Mouse (Mus musculus): ENCODE data around the gene Zdhhc11. TPM values are rescaled to one million over a fixed set of nuclear protein-coding genes. Genes with fewer than 3 reads are reported as not detected.

Gene Zdhhc11
- polyA plus RNA-seq, 1 experiment from 2014 or later: not detected

- no peak overlapping the region for H3K4me3 ChIP-seq (ENCODE audit: low read length)
- peaks cover 4% of the 10 kb centered on the region for H3K36me3 ChIP-seq (ENCODE audit: control insufficient read depth, insufficient read depth, low read length)
- H3K4me1 ChIP-seq (replicated peaks; ENCODE audit: control insufficient read depth, insufficient read depth, low read length): no peaks in the 10 kb centered on the region
- no peak overlapping the region for H3K9ac ChIP-seq (ENCODE audit: low read length)
- H3K27ac ChIP-seq (ENCODE audit: low read length): no peak overlapping the region
- H3K9me3 ChIP-seq (ENCODE audit: control insufficient read depth, low read length): no peaks in the 10 kb centered on the region
- H3K4me2 ChIP-seq (ENCODE audit: low read depth, low read length): no peak overlapping the region
- no peak for ATAC-seq (ENCODE audit: low read depth)
- 81% methylated on average over 2 of the region's 2 CpGs for WGBS
- no peaks in the 10 kb centered on the region for H3K27me3 ChIP-seq (ENCODE audit: control insufficient read depth, insufficient read depth, low read depth, low read length)
Measured at GRCm38 (mm10) chr13:74034756-74035155, 71.1 kb downstream of the Zdhhc11 start.

- Histone ChIP-seq H3K27me3 (ENCODE audit: control insufficient read depth, insufficient read depth, low read depth, low read length) (no peaks in the 10 kb centered on the region), H3K9ac (ENCODE audit: low read length) (no peak overlapping the region), H3K4me2 (ENCODE audit: low read depth, low read length) (no peak overlapping the region), H3K9me3 (ENCODE audit: control insufficient read depth, low read length) (no peaks in the 10 kb centered on the region), H3K4me3 (ENCODE audit: low read length) (no peak overlapping the region), H3K27ac (ENCODE audit: low read length) (no peak overlapping the region), H3K4me1 (replicated peaks; ENCODE audit: control insufficient read depth, insufficient read depth, low read length) (no peaks in the 10 kb centered on the region), H3K36me3 (ENCODE audit: control insufficient read depth, insufficient read depth, low read length) (peaks cover 8% of the 10 kb centered on the region)
- WGBS: 86% methylated on average over 2 of the region's 2 CpGs
- ATAC-seq (ENCODE audit: low read depth): no peak
Measured at GRCm38 (mm10) chr13:74035776-74036175, 72.1 kb downstream of the Zdhhc11 start.

GRCm38 (mm10) chr13:74039926-74040325, 76.3 kb downstream of the Zdhhc11 start:
- no peak overlapping the region for H3K4me3 ChIP-seq (ENCODE audit: low read length)
- ATAC-seq (ENCODE audit: low read depth): no peak
- H3K36me3 ChIP-seq (ENCODE audit: control insufficient read depth, insufficient read depth, low read length): peaks cover 8% of the 10 kb centered on the region
- H3K4me1 ChIP-seq (replicated peaks; ENCODE audit: control insufficient read depth, insufficient read depth, low read length): no peaks in the 10 kb centered on the region
- H3K9ac ChIP-seq (ENCODE audit: low read length): no peak overlapping the region
- H3K9me3 ChIP-seq (ENCODE audit: control insufficient read depth, low read length): no peaks in the 10 kb centered on the region
- H3K27ac ChIP-seq (ENCODE audit: low read length): no peak overlapping the region
- 83% methylated on average over 3 of the region's 3 CpGs for WGBS
- no peaks in the 10 kb centered on the region for H3K27me3 ChIP-seq (ENCODE audit: control insufficient read depth, insufficient read depth, low read depth, low read length)
- H3K4me2 ChIP-seq (ENCODE audit: low read depth, low read length): no peak overlapping the region

Small RNA genes within 50 kb of the gene (microRNA-seq; reads per million reads assigned to microRNA genes)
- not detected for gene Gm25197

Other genes with a start within 250 kb of the Zdhhc11 start
- 14.6 and 18.7 TPM in 2 replicates for gene Slc12a7, start 230.8 kb upstream of the Zdhhc11 start, polyA plus RNA-seq (2015; fragmentation: Nextera tagmentation; extraction: Ambion mirVana)
- gene Nkd2, start 116.2 kb upstream of the Zdhhc11 start, polyA plus RNA-seq (2015; fragmentation: Nextera tagmentation; extraction: Ambion mirVana): 4.7 and 4.8 TPM in 2 replicates
- gene Trip13, start 26.1 kb upstream of the Zdhhc11 start, polyA plus RNA-seq (2015; fragmentation: Nextera tagmentation; extraction: Ambion mirVana): 33.8 and 39.6 TPM in 2 replicates
- 52.2 and 55.3 TPM in 2 replicates for gene Brd9, start 26.0 kb upstream of the Zdhhc11 start, polyA plus RNA-seq (2015; fragmentation: Nextera tagmentation; extraction: Ambion mirVana)
- 1.3 and 1.7 TPM in 2 replicates for gene Tppp, start 45.6 kb downstream of the Zdhhc11 start, polyA plus RNA-seq (2015; fragmentation: Nextera tagmentation; extraction: Ambion mirVana)
- gene Cep72, start 98.4 kb downstream of the Zdhhc11 start, polyA plus RNA-seq (2015; fragmentation: Nextera tagmentation; extraction: Ambion mirVana): 14.9 and 15.8 TPM in 2 replicates
- gene Slc9a3, start 157.6 kb downstream of the Zdhhc11 start, polyA plus RNA-seq (2015; fragmentation: Nextera tagmentation; extraction: Ambion mirVana): not detected in 2 replicates
- gene Exoc3, start 244.9 kb downstream of the Zdhhc11 start, polyA plus RNA-seq (2015; fragmentation: Nextera tagmentation; extraction: Ambion mirVana): 65.8 and 67.2 TPM in 2 replicates

Data from lung, embryonic 16.5 days (tissue).